Mouse (Mus musculus) spleen, adult 2 months (tissue): ENCODE measurements around the gene Ankrd60. TPM values are rescaled to one million over a fixed set of nuclear protein-coding genes. Genes with fewer than 3 reads are reported as not detected.
A peak's percentile ranks its signal among the peaks of the same experiment; 100 is the strongest.

Source experiments
- DNase-seq, 2 experiments: peaks; one replicate each; pipeline versions ENCODE4 v3.0.0 to v3.0.0-alpha.2; 2012 to 2021; ENCODE audit warnings: low spot score in 2 of 2, low read depth in 1 of 2
- H3K27ac ChIP-seq: fragments of 200-500 bp; 2 replicates; pipeline ENCODE4 v1.5.1; 2012; ENCODE audit warnings: low read length, inconsistent platforms; ENCODE audit not compliant: insufficient read depth
- H3K27me3 ChIP-seq: fragments of 200-500 bp; 2 replicates; pipeline ENCODE4 v1.6.1; 2012; ENCODE audit warnings: mild to moderate bottlenecking, moderate library complexity, low read length, inconsistent platforms; ENCODE audit not compliant: control insufficient read depth, insufficient read depth
- H3K36me3 ChIP-seq: fragments of 200-500 bp; 2 replicates; pipeline ENCODE4 v1.6.1; 2012; ENCODE audit warnings: mild to moderate bottlenecking, low read length, inconsistent platforms; ENCODE audit not compliant: control insufficient read depth, insufficient read depth
- H3K4me1 ChIP-seq: fragments of 200-500 bp; 2 replicates; pipeline ENCODE4 v1.6.1; 2011; ENCODE audit warnings: inconsistent platforms; ENCODE audit not compliant: control insufficient read depth, insufficient read depth, insufficient read length
- H3K4me3 ChIP-seq: fragments of 200-500 bp; 2 replicates; pipeline ENCODE4 v1.5.1; 2011; ENCODE audit warnings: mild to moderate bottlenecking, inconsistent platforms; ENCODE audit not compliant: insufficient read depth, insufficient read length; ENCODE audit errors: extremely low read depth
- CTCF ChIP-seq: fragments of 200-500 bp; IDR thresholded peaks from 2 replicates; pipeline ENCODE4 v1.5.1; 2011; ENCODE audit warnings: mild to moderate bottlenecking, inconsistent platforms; ENCODE audit not compliant: insufficient read depth, insufficient read length, insufficient replicate concordance; ENCODE audit errors: extremely low read depth
- POLR2A ChIP-seq: fragments of 200-500 bp; IDR thresholded peaks from 2 replicates; pipeline ENCODE4 v1.6.1; 2011; ENCODE audit warnings: low read depth, low read length, inconsistent platforms
- WGBS: fragments of 180-500 bp; shearing (Covaris S2); methylation state at CpG from one replicate; pipeline ENCODE4 v1.1.7; 2018; 5-methylcytosine and 5-hydroxymethylcytosine counted together
- polyA plus RNA-seq: library from polyadenylated mRNA; depleted of rRNA; stranded (reverse); fragments of >200 nt; gene quantifications from 2 replicates; pipeline ENCODE4 v1.2.3, GENCODE M21; 2012

Ankrd60 gene
- polyA plus RNA-seq, 1 experiment: not detected

DNA sequence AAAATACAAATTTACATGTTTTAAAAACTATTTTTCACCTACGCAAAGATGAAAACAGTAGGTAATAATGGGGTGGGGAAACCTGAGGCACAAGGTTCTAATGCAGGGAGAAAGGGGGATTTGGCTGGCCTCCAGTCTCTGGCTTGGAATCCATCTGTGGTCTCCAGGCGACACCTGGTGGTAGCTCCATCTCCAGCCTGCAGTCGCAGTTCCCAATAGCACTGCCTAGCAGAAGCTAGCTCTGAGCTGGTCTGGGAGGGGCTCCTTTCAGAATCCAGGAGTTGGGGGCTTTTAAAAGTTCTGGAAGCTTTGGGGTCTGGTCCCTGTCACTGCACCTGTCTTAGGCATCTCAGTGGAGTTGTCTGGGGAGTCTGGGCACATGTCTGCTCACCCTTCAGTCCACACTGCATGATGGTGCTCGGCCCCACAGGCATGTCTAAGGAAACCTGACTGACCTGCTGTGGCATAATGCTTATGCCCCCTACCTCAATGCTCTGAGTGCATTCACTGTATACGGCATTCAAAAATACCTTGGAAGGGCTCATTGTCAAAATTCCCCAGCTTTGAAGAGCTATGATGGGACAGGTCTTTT is 16.2 kb downstream of the Ankrd60 start:
- DNase-seq: peak in 1 of 2 experiments; percentile 61
- TF ChIP-seq CTCF (peak; percentile 89), POLR2A (no peak)
- Histone ChIP-seq H3K27ac (no peak overlapping the region), H3K27me3 (no peaks in the 10 kb centered on the region), H3K4me1 (no peaks in the 10 kb centered on the region), H3K4me3 (no peak overlapping the region), H3K36me3 (no peaks in the 10 kb centered on the region)
- WGBS: 43% methylated on average over 5 of the region's 5 CpGs

DNA sequence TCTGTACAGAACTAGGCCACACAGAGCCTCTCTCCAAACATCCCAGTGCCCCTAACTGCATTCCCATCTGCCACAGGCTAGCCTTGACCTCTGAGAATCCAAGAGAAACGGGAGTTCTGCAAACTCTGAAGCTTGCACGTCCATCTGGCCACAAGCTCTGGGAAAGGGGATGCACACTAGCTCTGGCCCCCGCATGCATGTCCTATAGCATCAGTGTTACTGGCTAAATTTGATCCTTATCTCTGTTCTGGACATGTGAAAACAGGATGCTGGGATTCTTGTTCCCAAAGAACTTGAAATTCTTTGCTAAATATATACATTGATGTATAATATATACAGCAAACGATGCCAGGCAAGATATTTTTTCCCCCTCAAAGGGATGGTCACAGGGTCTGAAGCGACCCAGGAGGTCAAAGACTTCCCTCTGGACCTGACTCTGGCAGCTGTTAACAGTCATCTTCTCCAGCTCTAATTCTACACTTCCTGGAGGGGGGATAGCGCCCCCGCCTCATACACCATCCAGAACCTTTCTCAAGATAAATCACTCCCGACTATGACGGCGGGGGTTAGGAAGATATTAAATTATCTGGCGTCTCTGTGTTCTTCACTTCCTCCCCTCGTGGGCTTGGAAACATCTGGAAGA is 19.3 kb downstream of the Ankrd60 start:
- DNase-seq: no peak
- H3K36me3 ChIP-seq: no peaks in the 10 kb centered on the region
- no peaks in the 10 kb centered on the region for H3K4me1 ChIP-seq
- WGBS: 70% methylated on average over 12 of the region's 12 CpGs
- H3K27me3 ChIP-seq: no peaks in the 10 kb centered on the region
- no peak overlapping the region for H3K4me3 ChIP-seq
- no peak overlapping the region for H3K27ac ChIP-seq
- TF ChIP-seq POLR2A (no peak), CTCF (no peak)

GRCm38 (mm10) chr2:173553863-173554262 is 24.3 kb downstream of the Ankrd60 start:
- TF ChIP-seq POLR2A (no peak), CTCF (peak; percentile 45; the same call in 1 of the 2 replicates)
- no peaks in the 10 kb centered on the region for H3K4me1 ChIP-seq
- no peaks in the 10 kb centered on the region for H3K36me3 ChIP-seq
- H3K4me3 ChIP-seq: no peak overlapping the region
- H3K27me3 ChIP-seq: no peaks in the 10 kb centered on the region
- no peak overlapping the region for H3K27ac ChIP-seq
- peak; percentile 18 to 29 for DNase-seq
- 41% methylated on average over 9 of the region's 9 CpGs for WGBS

DNA sequence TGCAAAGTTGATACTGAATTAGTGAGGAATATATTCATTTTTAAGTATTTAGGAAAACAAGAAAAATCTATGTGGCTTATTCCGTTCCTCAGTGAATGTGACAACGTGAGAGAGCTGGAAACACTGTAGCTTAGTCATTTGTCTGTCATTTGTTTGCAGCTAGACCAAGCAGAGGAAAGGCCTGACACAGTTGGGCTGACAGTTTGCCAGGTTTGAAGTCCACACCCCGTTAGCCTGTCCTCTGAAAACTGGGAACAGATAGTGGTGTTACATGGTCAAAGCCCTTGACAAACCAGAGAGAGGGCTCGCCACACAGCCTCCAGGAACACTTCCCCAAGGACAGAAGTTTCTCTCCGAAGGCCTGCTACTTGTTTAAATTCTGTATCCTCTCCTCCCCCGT is 27.5 kb downstream of the Ankrd60 start:
- TF ChIP-seq CTCF (no peak), POLR2A (no peak)

DNA sequence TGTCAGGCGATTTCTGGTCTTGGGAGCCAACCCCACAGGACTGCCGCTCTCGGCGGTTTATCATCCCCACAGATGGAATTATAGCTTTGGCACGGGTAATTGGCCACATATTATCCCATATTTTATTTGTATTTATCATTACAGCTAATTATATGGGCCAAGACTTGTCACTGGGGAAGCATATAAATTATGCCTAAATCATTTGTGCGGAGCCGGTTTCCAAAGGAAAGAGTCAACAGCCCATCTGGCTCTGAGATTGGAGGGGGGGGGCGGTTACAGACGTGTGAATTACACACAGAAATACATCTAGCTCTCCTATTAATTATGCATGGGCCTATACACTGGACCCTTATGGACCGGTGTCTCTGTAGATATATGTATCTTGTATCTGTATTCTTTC is 28.9 kb downstream of the Ankrd60 start:
- Histone ChIP-seq H3K27me3 (no peaks in the 10 kb centered on the region), H3K4me3 (no peak overlapping the region), H3K36me3 (no peaks in the 10 kb centered on the region), H3K27ac (no peak overlapping the region), H3K4me1 (no peaks in the 10 kb centered on the region)
- WGBS: 91% methylated on average over 10 of the region's 10 CpGs
- DNase-seq: no peak
- no peak for TF ChIP-seq CTCF
- no peak for TF ChIP-seq POLR2A

More for the DNA sequence above, 27.5 kb downstream of the Ankrd60 start:
- Histone ChIP-seq H3K4me1 (no peaks in the 10 kb centered on the region), H3K36me3 (no peaks in the 10 kb centered on the region), H3K27ac (no peak overlapping the region), H3K4me3 (no peak overlapping the region), H3K27me3 (no peaks in the 10 kb centered on the region)
- DNase-seq: no peak
- WGBS: 80% methylated on average over 6 of the region's 6 CpGs

GRCm38 (mm10) chr2:173545992-173546703 is 32.0 kb downstream of the Ankrd60 start:
- TF ChIP-seq CTCF (peak; percentile 97), POLR2A (no peak)
- 45% methylated on average over 15 of the region's 15 CpGs for WGBS
- peak; percentile 33 to 75 for DNase-seq

GRCm38 (mm10) chr2:173542716-173543115 is 35.4 kb downstream of the Ankrd60 start:
- H3K36me3 ChIP-seq: no peaks in the 10 kb centered on the region
- no peak overlapping the region for H3K4me3 ChIP-seq
- TF ChIP-seq CTCF (no peak), POLR2A (no peak)
- WGBS: 91% methylated on average over 4 of the region's 4 CpGs
- no peaks in the 10 kb centered on the region for H3K27me3 ChIP-seq
- no peaks in the 10 kb centered on the region for H3K4me1 ChIP-seq
- H3K27ac ChIP-seq: no peak overlapping the region
- no peak for DNase-seq

More at GRCm38 (mm10) chr2:173545992-173546703, 32.0 kb downstream of the Ankrd60 start:
- no peaks in the 10 kb centered on the region for H3K4me1 ChIP-seq
- H3K27ac ChIP-seq: no peak overlapping the region
- H3K4me3 ChIP-seq: no peak overlapping the region
- no peaks in the 10 kb centered on the region for H3K27me3 ChIP-seq
- no peaks in the 10 kb centered on the region for H3K36me3 ChIP-seq
